Mouse (Mus musculus) kidney, postnatal 36 days (tissue): Measurements from ENCODE around the gene Sh3bgrl2.

Experiments
- DNase-seq, 2 experiments: peaks; one replicate each; pipeline ENCODE4 v3.0.0; 2021 to 2022; ENCODE audit warnings: mixed read lengths in 2 of 2

Gene Sh3bgrl2

DNA sequence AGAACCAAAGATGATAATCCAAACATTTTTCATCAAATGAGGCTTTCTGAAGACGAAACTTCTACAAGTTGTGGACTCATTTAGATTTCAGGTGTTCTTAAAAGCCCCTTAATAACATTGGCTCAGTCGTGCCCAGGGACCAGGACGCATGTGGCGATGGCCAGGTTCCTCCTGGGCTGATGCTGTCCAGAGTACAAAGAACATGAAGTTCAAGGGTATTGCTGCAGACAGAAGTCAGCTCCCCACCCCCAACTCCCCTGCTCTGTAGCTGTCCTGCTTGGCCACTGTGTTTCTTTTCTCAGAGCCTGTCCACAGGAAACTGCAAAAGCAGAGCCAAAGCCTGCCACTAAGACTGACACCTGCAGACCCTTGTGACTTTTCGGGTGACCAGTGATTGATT, 45.7 kb downstream of the Sh3bgrl2 start:
- DNase-seq = no peak

DNA sequence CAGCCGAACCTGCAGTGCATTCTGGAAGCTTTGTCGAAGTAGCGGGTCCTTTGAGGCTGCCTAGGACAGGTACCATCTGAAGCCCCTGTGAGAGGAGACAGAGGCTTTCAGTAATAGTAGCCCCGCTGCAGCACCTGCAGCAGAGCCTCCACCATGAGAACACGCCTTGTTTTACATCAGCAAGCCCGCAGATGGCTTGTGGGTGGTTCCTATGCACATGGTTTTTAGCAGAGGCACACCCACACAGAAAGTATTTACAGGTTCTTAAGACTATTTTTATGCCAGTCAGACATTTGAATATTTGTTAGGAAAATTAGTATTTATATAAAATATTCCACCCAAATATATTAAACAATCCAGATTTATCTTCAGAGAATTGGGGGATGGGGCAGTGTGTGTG, 48.0 kb downstream of the Sh3bgrl2 start:
- DNase-seq = no peak

DNA sequence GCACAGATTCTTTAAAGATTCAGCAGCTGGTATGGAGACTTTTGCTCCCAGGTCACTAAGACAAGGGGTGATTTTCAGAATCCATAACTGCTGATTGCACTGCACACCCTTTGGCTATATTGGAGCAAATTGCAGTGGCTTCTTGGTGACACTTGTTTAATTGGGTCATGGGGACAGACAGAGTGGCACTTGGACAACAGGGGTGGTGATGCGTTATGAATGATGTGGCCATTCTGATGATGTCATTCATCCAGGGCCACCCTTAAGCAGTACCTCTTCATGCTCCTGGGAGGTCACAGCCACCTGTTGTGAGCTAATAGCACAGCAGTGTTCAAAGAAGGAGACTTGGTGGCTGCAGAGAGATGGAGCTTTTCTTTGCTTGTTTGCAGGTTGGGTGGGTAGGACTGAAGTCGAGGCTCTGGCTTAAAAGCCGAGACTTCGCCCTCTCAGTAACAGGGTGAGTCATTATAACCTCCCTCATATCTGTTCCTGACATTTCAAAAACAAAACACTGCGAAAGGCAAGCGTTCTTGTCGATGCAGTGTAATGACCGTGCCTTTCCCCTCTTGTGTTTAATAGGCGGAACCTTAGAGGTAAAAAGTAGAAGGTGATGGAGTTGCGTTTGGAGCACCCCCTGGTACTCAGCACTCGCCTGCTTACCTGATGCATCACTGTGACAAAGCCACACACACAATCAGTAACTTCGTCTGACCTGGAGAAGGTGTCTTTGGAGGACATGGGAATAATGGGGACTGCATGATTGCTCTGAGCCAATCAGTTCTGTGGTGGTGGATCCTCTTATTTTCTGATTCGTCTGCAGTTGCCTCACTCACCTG, 48.7 kb downstream of the Sh3bgrl2 start:
- DNase-seq = no peak

DNA sequence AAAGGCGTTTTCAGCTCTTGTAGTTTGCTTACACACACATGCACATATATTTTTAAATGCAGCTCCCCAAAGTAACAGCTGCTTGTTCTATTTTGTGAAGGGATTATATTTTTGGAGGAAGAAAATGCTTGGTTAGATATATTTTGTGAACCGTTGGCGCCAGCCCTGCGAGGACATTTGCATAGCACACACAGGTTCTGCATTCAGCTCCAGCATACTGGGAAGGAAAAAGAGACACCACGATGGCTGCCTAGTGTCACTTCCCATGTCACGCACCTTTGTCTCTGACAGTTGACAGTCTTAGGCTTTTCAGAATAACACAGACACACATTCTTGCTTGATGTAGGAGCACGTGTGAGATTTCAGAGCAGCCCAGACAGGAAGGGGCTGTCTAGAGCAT, 49.9 kb downstream of the Sh3bgrl2 start:
- DNase-seq = no peak

DNA sequence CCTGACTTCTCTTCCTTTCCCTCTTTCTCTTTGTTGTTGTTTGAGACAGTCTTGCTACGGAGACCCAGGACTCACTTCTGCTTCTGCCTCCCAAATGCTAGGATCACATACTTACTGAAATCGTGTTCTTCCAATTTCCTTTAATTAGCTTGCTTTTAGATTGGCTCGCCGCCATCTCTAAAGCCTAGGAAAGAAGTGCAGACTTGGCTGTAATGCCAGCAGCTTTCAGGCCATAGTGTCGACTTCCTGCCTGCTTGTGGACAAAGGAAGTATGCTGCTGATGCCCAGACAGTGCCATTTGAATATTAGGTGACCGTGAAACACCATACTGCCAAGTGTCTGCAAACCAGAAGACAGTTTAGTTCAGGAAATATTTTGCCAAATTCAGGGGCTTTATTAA, 51.4 kb downstream of the Sh3bgrl2 start:
- peak in 1 of 2 experiments; percentile 17 for DNase-seq

DNA sequence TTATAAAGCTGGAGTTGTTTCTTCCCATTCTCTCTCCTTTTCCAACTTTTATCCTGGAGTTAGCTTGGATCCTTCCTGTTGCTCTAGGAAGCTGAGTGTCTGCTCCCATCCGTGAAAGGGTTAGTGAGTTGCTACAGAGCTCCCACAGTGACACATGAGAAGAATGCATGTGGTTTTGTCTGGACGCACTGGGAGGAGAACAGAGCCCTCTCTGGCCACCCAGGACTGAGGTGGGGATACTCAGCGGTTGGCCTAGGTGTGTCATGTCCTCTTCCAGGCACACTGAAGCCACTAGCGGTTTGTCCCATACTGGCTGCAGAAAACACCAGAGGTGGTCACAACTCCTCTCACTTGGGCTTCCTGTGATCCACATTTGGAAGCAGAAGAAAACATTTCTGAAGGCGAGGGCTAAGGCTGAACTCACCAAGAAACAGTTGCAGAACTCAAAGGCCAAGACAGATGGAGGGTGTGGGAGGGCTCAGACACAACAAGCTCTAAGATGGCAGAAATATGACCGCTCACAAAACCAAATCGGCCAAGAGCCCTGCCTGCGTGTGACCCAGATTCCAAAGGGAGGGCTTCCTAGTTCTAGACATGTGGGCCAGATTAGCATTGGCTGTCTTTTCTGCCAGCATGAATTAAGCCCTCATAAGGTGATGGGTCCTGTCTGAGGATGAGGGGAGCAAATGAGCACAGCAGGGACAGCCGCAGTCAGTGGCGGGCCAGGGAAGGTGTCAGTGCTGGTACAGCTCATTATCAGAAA, 52.3 kb downstream of the Sh3bgrl2 start:
- no peak for DNase-seq

DNA sequence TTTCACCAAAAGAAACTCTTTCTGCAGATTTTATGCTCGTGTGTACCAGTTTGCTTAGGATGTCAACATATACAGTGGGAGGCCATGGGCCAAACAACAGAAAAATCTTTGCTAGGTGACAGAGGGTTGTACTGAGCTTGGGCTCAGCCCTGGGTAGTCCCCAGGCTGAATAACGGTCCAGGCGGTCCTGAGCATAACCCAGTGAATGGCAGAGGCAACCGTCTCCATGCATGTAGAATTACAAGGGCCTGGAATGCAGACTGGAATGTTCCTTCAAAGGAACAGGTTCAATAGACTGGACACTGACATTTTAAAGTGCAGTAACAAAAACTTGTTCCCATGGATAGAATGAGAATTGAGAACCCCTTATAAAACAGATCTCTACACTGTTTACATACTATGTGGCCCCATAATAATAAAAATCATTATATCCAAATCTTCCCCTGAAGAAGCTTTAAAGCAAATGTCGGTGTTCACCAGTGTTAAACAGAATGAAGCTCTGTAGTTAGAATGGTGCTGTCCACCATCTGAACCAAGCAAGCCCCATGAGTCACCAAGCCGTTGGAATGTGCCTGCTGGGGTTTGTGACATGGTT, 54.1 kb downstream of the Sh3bgrl2 start:
- DNase-seq = no peak

DNA sequence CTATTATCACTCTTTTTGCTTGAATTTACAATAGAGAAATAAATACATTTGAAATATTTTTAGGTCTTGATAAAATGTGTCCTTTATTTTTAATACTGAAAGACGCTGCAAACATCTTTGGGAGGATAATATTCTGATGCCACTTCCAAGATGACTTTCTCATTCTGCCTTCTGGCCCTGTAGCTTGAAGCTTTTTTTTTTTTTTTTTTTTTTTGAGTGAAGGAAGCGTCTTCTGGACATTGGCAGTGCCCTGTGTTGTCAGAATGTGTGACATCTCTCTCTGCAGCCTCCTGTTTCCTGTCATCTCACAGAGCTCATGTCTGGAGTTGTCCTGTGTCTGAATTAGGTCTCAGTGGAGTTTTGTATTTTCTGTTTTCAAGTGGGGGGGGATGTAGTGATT, 55.0 kb downstream of the Sh3bgrl2 start:
- DNase-seq = no peak

DNA sequence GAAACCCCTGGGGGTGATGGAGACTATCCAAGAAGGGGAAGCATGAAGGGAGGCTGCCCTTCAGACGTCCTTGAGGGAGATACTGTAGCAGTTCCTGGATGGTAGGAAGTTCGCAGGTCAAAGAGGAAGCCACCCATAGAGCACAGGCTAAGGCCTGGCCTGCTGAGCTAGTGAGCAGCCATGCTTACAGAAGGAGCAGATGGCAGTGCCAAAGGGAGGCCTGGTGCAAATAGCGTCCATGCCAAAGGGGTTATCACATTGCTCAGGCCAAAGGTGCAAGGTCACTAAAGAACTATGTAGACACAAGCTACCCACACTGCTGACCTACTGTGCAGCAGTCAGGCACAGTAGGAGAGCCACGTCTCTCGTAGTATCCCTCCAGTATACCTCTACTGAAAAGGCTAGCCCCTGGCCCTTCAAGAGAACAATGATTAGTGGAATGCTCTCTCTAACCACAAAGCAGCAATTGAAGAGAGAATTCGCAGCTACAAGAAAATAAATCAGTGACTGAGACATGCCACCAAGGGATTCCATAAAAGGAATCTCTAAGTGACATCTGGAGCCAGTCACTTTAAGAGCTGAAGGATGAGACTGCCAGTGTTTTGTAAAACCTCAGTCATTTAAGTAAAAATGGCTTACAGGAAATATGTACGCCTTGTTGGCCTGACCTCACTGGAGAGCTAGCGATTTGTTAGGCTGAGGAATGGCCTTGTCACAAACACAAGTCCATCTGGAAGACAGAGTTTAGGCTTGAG, 57.9 kb downstream of the Sh3bgrl2 start:
- no peak for DNase-seq

DNA sequence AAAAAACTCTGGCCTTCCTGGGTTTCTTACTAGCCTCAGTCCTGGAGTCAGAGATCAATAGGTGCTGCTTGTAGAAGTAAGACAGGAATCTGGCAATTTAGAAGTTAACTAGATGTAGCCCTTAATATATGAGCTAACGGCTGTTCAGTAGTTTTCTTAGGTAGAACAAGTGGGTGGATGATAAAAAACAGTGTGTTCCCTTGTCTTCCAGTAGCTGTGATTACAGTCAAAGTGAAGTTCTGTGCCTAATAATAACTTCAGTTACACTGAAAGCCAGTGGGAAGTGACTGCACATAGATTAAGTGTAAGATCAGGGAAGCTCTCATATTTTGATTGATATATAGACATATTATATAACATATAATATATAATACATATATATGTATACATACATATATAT, 60.0 kb downstream of the Sh3bgrl2 start:
- no peak for DNase-seq

DNA sequence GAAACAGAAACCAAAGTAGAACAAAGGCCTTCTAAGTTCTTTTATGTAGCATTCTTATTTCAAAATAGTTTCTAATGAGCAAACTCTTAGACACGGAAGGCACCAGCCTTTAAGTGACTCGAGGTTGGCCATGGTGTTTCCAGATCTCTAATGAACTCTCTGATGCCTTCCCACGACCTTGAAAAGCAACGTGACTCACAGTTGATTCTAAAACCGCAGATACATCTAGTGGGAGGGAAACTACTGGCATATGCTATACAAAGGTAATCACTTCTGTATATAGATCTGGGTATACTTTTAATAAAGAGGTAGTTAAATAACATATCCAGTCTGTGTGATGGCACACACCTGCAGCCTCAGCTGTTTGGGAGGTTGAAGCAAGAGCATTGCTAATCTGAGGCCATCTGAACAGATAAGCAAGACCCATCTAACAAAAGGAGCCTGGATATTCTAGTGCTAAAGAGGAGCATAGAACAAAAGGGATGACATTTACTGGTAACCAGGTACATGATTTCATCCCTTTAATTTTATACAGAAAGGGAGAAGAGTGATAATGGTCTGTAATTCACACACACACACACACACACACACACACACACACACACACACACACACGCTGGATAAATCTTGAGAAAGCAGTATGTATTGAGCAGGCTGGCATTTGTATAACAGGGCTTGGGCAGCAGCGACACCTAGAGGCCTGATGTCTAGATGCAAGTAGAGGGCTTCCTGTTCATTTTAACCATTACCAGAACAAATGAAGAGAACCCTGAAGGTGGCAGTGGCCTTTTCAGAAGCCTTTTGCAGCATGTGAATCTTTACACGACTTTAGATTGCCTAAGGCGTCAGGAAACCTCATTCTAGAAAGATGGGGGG, 61.5 kb downstream of the Sh3bgrl2 start:
- DNase-seq = peak; percentile 74 to 88

DNA sequence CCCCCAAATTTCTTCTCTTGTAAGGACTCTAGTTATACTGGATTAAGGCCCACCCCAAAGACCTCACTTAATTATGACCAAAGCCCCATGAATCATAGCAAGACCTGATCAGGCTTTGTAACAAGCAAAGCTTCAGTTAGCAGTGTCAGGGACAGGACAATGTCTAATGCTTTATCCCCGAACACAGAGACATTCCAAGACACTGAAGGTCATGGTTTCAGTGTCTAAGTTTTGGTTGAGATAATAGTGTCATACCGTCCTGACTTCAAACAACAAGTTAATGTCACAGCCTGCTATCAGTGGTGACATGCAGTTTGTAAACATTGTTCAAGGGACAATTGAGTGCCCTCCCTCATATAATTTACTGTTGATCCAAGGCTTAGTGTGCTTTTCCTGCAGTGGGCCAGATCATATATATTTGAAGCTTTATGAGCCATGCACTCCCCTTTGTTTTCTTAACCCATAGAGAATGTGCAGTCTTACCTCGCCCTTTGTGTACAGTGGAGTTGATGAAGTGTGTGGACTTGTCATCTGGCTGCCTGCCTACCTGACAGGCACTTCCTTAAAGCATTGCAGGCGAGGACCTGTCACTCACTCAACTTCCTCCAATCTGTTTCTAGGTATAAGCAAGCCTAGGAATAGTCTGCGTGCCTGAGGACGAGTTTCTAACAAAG, 67.9 kb downstream of the Sh3bgrl2 start:
- no peak for DNase-seq

DNA sequence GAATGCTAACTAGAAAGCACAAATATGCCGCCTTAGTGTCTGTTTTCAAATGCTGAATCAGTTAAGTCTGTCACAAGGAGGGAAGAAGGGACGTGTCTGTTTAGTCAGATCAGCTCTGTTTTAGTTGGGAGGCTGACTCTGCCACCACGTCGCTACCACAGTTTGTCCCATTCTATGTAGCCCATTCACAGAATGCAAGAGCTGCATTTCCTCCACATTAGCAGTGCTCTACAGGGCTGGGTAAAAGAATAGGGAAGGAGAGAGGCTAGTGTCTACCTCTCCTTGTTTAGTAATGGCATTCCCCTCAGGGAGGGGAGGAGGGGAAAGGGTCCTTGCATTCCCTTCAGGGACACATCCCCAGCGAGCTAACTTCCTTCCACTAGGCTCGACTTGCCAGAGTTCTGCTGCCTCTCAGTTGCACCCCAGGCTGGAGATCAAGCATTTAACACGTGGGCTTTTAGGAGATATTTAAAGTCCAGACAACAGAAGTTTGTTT, 68.5 kb downstream of the Sh3bgrl2 start:
- no peak for DNase-seq

DNA sequence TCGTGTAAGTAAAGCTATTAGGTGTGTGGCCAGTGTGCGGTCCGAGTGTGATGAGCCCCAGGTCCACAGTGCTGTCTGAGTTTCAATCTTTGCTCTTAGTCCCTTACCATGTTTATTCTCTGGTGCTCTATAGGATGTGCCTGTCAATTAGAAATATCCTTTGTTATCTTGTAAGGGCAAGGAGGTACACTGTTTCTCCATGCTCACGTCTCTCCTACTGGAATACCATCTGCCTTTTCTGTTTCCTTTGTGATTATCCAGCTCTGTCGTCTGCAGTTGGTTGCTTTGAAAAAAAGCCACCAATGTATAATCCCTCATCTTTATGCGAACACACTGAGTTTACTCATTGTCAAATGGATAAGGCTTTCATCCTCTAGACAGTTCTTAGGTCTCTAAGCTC, 75.3 kb downstream of the Sh3bgrl2 start:
- no peak for DNase-seq

DNA sequence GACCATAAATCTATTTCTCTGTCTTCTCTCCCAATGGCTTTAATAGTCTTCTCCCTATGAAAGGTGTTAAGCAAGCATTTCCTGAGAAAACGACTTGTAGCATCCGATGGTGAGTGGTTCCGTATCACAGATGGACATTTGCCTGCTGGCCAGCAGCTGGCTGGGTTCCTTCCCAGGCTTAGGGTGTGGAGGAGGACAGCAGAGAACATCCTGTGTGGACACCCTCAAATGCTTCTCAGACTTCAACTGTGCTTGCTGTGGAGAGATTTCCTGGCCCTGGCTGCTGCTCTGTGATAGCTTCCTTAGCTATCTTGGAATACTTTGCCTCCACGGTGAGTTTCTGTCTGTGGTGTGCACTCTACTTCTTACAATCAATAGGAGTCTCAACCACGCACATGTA, 76.1 kb downstream of the Sh3bgrl2 start:
- no peak for DNase-seq

DNA sequence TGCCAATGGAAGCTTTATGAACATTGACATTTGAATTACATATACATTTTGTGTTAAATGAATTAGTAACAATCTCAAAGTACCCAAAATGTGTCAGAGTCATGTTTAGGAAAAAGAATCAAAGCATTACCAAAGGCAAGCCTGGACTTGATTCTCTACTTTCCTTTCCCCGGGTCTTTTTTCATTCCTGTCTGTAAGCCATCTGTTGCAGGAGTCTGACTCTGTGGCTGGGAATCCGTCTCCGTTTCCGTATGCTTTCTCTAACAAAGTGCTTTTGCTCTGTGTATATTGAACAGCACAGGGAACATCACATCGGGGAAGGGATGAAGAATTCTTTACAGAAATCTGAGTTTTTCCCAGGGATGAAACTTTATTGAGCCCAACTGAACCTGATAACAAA, 77.0 kb downstream of the Sh3bgrl2 start:
- DNase-seq = no peak

DNA sequence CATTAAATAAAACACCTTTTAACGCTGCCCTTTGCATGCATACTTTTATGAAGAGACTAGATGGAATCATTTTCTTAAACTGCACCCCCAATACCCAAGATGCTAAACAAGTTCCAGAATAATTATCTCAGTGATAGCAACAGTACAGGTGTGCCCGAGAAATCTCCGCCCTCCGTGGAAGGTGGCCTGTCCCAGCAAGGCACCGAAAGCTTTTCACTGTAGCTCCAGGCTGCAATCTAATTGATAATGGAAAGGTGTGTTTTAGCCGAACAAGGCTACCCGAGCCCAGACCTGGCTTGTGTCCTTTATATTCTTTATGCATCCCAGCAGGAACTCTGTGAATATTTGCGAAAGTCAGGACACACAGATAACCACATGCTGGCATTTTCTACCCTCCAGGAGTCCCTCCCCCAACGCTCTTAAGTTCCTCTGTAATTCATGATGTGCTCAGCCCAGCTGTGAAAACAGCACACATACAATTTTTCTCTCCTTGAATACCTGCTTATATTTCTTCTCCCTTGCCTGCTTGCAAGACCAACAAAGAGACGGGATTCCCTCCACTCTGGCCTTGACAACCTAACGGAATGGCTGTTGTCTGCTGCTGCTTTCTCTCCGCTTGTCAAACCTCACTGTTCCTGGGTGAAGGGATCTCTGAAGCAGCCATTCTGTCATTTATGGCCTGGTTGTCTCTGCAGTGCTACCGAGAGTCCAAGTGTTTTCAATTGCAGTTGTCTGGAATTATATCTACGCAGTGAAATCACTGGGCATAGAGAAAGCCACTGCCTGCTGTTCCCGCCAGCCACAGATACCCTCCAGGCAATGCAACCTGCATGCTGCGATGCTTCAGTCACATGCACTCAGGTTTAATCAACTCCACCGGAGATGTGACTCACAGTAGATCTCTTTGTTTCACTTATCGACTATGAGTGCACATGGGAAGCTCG, 80.8 kb downstream of the Sh3bgrl2 start:
- no peak for DNase-seq

DNA sequence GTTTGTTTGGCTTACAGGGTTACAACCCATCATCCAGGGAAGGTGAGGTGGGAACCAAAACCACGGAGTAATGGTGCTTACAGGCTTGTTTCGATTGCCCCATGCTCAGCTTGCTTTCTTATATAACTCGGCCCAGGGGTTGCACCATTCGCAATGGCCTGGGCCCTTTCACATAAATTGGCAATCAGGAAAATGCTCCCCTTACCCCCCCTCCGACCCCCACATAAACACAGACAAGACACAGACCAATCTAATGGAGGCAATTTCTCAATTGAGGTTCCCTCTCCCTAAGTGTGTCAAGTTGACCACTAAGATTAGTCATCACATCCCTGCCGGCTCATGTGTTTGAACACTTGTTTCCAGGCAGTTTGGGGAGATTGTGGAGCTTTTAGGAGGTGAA, 82.2 kb downstream of the Sh3bgrl2 start:
- DNase-seq = no peak

DNA sequence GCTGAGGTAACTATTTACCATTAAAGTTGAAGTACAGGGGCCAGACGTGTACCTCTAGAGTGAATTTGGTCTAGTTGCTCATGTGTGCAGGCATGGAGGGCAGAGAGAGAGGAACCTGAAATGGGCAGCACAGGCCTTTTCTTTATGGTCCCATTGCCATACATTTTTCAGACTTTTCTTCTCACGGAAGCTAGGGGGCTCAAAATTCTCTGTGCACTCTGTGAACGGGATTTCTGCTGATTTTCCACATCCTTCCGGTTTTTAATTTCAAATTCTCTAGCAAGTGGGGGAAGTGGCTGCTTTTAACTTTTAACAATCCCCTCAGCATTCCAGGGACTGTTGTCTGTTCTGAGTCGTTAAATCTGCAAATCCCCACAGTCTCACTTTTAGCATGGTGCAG, 83.8 kb downstream of the Sh3bgrl2 start:
- DNase-seq = no peak

DNA sequence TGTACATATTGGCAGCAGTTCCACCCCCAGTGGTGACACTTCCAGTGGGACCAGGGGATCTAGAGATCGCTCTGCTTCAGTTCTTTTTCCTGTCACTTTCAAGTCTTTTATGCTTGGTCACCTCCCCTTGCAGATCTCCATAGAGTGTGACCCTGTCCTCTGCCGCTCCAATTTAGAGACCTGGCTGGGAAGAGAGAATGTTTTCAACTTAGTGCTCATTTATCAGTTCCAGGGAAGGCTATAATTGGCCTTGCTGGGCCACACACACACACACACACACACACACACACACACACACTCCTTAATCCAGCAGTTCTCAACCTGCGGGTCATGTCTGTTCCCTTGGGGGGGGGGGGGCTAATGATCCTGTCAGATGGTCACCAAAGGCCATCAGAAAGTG, 86.6 kb downstream of the Sh3bgrl2 start:
- no peak for DNase-seq
